Mouse (Mus musculus) natural killer cell, adult 2 months (primary cell): Measurements from ENCODE around the gene Lnpep.
A peak's percentile ranks its signal among the peaks of the same experiment; 100 is the strongest.
"Not testable (repeated sequence)": the region's sequence is repeated elsewhere in the genome, so short reads cannot be mapped to it uniquely, and the experiment has no call there.

Source experiments
- DNase-seq, 2 experiments: peaks; one replicate each; pipeline ENCODE4 v3.0.0; 2022; ENCODE audit warnings: low spot score in 2 of 2

The Lnpep gene

GRCm38 (mm10) chr17:17624957-17625586 is at the start of gene Lnpep:
TSS of gene Lnpep (minus strand) at chr17:17625050.
- DNase-seq = peak; percentile 93 to 97

- no peak for DNase-seq
These were observed 31.0 kb upstream of the Lnpep start for GRCm38 (mm10) chr17:17655829-17656176.

- DNase-seq = peak in 1 of 2 experiments; percentile 11
These were observed 30.4 kb upstream of the Lnpep start for GRCm38 (mm10) chr17:17654997-17655828.

- peak in 1 of 2 experiments; percentile 14 for DNase-seq
These were observed 27.7 kb upstream of the Lnpep start for GRCm38 (mm10) chr17:17652570-17652969.

GRCm38 (mm10) chr17:17645738-17646137 is 20.9 kb upstream of the Lnpep start:
- peak; percentile 42 to 56 for DNase-seq

- DNase-seq = no peak
These were observed 12.5 kb upstream of the Lnpep start for GRCm38 (mm10) chr17:17637387-17637786.

GRCm38 (mm10) chr17:17636147-17636546 is 11.3 kb upstream of the Lnpep start:
- no peak for DNase-seq

GRCm38 (mm10) chr17:17634033-17634432 is 9.2 kb upstream of the Lnpep start:
- no peak for DNase-seq

GRCm38 (mm10) chr17:17631985-17632384 is 7.1 kb upstream of the Lnpep start:
- DNase-seq = no peak

GRCm38 (mm10) chr17:17628237-17628879 is 3.5 kb upstream of the Lnpep start:
- DNase-seq = not testable (repeated sequence)

GRCm38 (mm10) chr17:17627558-17627957 is 2.7 kb upstream of the Lnpep start:
- no peak for DNase-seq

GRCm38 (mm10) chr17:17625887-17626679 is 1.2 kb upstream of the Lnpep start:
- no peak for DNase-seq

GRCm38 (mm10) chr17:17624421-17624956 is 361 bp downstream of the Lnpep start:
- peak; percentile 97 to 98 for DNase-seq

GRCm38 (mm10) chr17:17623890-17624420 is 895 bp downstream of the Lnpep start:
- DNase-seq = peak; percentile 55 to 56

- DNase-seq = no peak
These were observed 1.5 kb downstream of the Lnpep start for GRCm38 (mm10) chr17:17623221-17623889.

GRCm38 (mm10) chr17:17622576-17622975 is 2.3 kb downstream of the Lnpep start:
- no peak for DNase-seq

GRCm38 (mm10) chr17:17621586-17621985 is 3.3 kb downstream of the Lnpep start:
- DNase-seq = no peak

- no peak for DNase-seq
These were observed 6.4 kb downstream of the Lnpep start for GRCm38 (mm10) chr17:17618463-17618862.

- DNase-seq = no peak
These were observed 7.2 kb downstream of the Lnpep start for GRCm38 (mm10) chr17:17617440-17618204.

GRCm38 (mm10) chr17:17612336-17612735 is 12.5 kb downstream of the Lnpep start:
- DNase-seq = no peak
